ENCODE assay signal across 9 mouse cellular contexts in genomic region chr14:29721131-29721487, GRCm38 (mm10). TPM values are rescaled to one million over a fixed set of nuclear protein-coding genes. Genes with fewer than 3 reads are reported as not detected.
DNase-seq lines count a peak whose midpoint lies in the region; ATAC-seq and TF ChIP-seq lines count a peak whose summit lies in the region.
"Had no signal": no experiment of that assay in that cellular context is flagged by ENCODE, and none has a peak within 500 bp of the region (broad histone marks: within the 10 kb centered on the region; RNA-seq: fewer than 3 reads in every experiment).

No protein-coding gene starts in this region.

- H3K4me1 ChIP-seq in testis, adult 2 months (ENCODE audit: control insufficient read depth, insufficient read depth, low read length): peaks cover 22% of the 10 kb centered on the region
- H3K4me1 ChIP-seq in liver, embryonic 13.5 days (replicated peaks): 0 out of 2 replicates have a peak, but pooled peaks cover 4% of the 10 kb centered on the region

- TF ChIP-seq CTCF in testis, adult 2 months (IDR thresholded peaks at IDR 0.05; ENCODE audit: control insufficient read depth, insufficient read depth, insufficient replicate concordance, low read depth, low read length): no peak

- H3K4me2 ChIP-seq in liver, embryonic 13.5 days: peak overlapping the region; percentile 69

- H3K27me3 ChIP-seq in testis, adult 2 months (ENCODE audit: control insufficient read depth, insufficient read depth, low read length): no peaks in the 10 kb centered on the region
- peaks cover 84% of the 10 kb centered on the region for H3K27me3 ChIP-seq in liver, embryonic 13.5 days

- no peaks in the 10 kb centered on the region for H3K9me3 ChIP-seq in liver, embryonic 13.5 days (replicated peaks)

- TF ChIP-seq POLR2A in testis, adult 2 months (IDR thresholded peaks at IDR 0.05; ENCODE audit: control insufficient read depth, low read depth, low read length): no peak

- H3K9ac ChIP-seq in liver, embryonic 13.5 days: no peak overlapping the region

- H3K4me3 ChIP-seq in testis, adult 2 months (ENCODE audit: control insufficient read depth, low read depth, low read length): peak overlapping the region; percentile 68
- peak overlapping the region; percentile 50 for H3K4me3 ChIP-seq in liver, embryonic 13.5 days (replicated peaks)

- H3K27ac ChIP-seq in testis, adult 2 months (ENCODE audit: control insufficient read depth, insufficient read depth, low read depth, low read length): no peak overlapping the region
- no peak overlapping the region for H3K27ac ChIP-seq in liver, embryonic 13.5 days

- H3K36me3 ChIP-seq in testis, adult 2 months (ENCODE audit: control insufficient read depth, insufficient read depth, low read length): no peaks in the 10 kb centered on the region
- H3K36me3 ChIP-seq in liver, embryonic 13.5 days: no peaks in the 10 kb centered on the region

- peak; percentile 31 for DNase-seq in embryo, embryonic 10.5 days (ENCODE audit: low spot score)
- no peak for DNase-seq in embryo, embryonic 9.5 days (ENCODE audit: extremely low spot score)
- DNase-seq in testis, postnatal 14 days (ENCODE audit: low spot score): no peak
- DNase-seq in liver, embryonic 13.5 days: no peak
- no peak for DNase-seq in c-Kit-positive CD71-positive TER-119-positive erythroid progenitor cells, embryonic 14.5 days (ENCODE audit: low spot score)
- DNase-seq in adrenal gland, adult 8-10 months: no peak
- no peak for DNase-seq in layer of hippocampus, postnatal 36 days
- DNase-seq: gastrocnemius, postnatal 36 days had no signal

- no peak for ATAC-seq in liver, embryonic 13.5 days (ENCODE audit: low read depth)

- WGBS in liver, embryonic 13.5 days (ENCODE audit: insufficient replicate concordance): 4% methylated on average over 11 of the region's 11 CpGs

RNA-seq across cellular contexts. Expression of gene Cacna2d3, which starts 0.6 kb away (rescaled TPM):
- 4.0 and 4.6 TPM in 2 replicates for polyA plus RNA-seq in testis, adult 2 months (2012; rRNA removed)
- polyA plus RNA-seq in liver, embryonic 13.5 days (2015; fragmentation: Nextera tagmentation; extraction: Ambion mirVana): 0.12 and 0.16 TPM in 2 replicates
- total RNA-seq in adrenal gland, adult 8-10 months (2022): 1 to 10 TPM; 4.3 to 8.6 (median 5.3) TPM
- total RNA-seq in layer of hippocampus, postnatal 36 days (2021): 100 to 1,000 TPM; 103 to 108 TPM

Comparison
In these comparisons a context has a peak if more than half of its experiments do, and no peak if none do; other contexts are left out.
1. RNA of gene Cacna2d3, which starts 0.6 kb away (total RNA-seq): 103 to 108 TPM in layer of hippocampus, postnatal 36 days; 4.3 to 8.6 TPM in adrenal gland, adult 8-10 months; every median in the first group is over 10 times any median in the second.